Mouse (Mus musculus) CH12.LX (cell line): ENCODE measurements around the gene Sfxn5. TPM values are rescaled to one million over a fixed set of nuclear protein-coding genes. Genes with fewer than 3 reads are reported as not detected.

ENCODE experiments used
- DNase-seq: peaks from one replicate; pipeline ENCODE4 v3.0.0-alpha.2; 2013; ENCODE audit errors: extremely low read depth
- H3K27ac ChIP-seq: 2 replicates; pipeline ENCODE4 v1.5.1; 2012; ENCODE audit warnings: low read depth, mild to moderate bottlenecking, control low read depth, moderate library complexity; ENCODE audit not compliant: insufficient read depth
- H3K27me3 ChIP-seq: replicated peaks from 2 replicates; pipeline ENCODE3; 2012; ENCODE audit warnings: inconsistent platforms
- H3K36me3 ChIP-seq, 2 experiments: replicated peaks in 1 of 2; 2 replicates each; pipeline versions ENCODE3 to v1.6.1; 2012; ENCODE audit warnings: inconsistent platforms in 1 of 2, low read length in 1 of 2, mild to moderate bottlenecking in 1 of 2, mixed read lengths in 1 of 2, moderate library complexity in 1 of 2; ENCODE audit not compliant: control insufficient read depth in 1 of 2, insufficient read depth in 1 of 2
- H3K4me1 ChIP-seq, 2 experiments: 2 replicates each; pipeline ENCODE4 v1.6.1; 2012; ENCODE audit warnings: inconsistent platforms in 1 of 2, moderate library complexity in 1 of 2; ENCODE audit not compliant: insufficient read depth in 2 of 2, control insufficient read depth in 1 of 2
- H3K4me2 ChIP-seq: 2 replicates; pipeline ENCODE4 v1.6.1; 2012; ENCODE audit warnings: low read depth, mild to moderate bottlenecking, control low read depth; ENCODE audit not compliant: poor library complexity, insufficient read depth, severe bottlenecking
- H3K4me3 ChIP-seq, 3 experiments: fragments of 150-350 bp in 1 of 3; sonication (generic) in 1 of 3; replicated peaks in 1 of 3; 2 replicates each; pipeline versions ENCODE3 to v1.5.1; 2011 to 2012; ENCODE audit warnings: low read depth in 2 of 3, low read length in 2 of 3, mild to moderate bottlenecking in 2 of 3, moderate library complexity in 2 of 3, control low read depth in 1 of 3, improper control_type of control experiment in 1 of 3, inconsistent platforms in 1 of 3, mixed read lengths in 1 of 3; ENCODE audit not compliant: poor library complexity in 1 of 3
- H3K79me2 ChIP-seq: replicated peaks from 2 replicates; pipeline ENCODE4 v1.6.1; 2012; ENCODE audit warnings: mild to moderate bottlenecking, moderate library complexity; ENCODE audit not compliant: control insufficient read depth, poor library complexity, insufficient read depth, severe bottlenecking; ENCODE audit errors: extremely low read depth
- H3K9ac ChIP-seq: 2 replicates; pipeline ENCODE4 v1.6.1; 2012; ENCODE audit warnings: low read depth, mild to moderate bottlenecking, control low read depth, moderate library complexity; ENCODE audit not compliant: insufficient read depth
- H3K9me3 ChIP-seq: replicated peaks from 2 replicates; pipeline ENCODE3; 2012; ENCODE audit warnings: low read length, inconsistent platforms, mixed read lengths
- BHLHE40 ChIP-seq: IDR thresholded peaks from 2 replicates; pipeline ENCODE4 v1.6.1; 2011; ENCODE audit warnings: mild to moderate bottlenecking, low read depth, low read length, improper control_type of control experiment
- CHD1 ChIP-seq: IDR thresholded peaks from 2 replicates; pipeline ENCODE4 v1.6.1; 2012; ENCODE audit warnings: low read depth, low read length, improper control_type of control experiment, inconsistent platforms
- E2F4 ChIP-seq: IDR thresholded peaks from 2 replicates; pipeline ENCODE4 v1.6.1; 2011; ENCODE audit warnings: low read depth, low read length, improper control_type of control experiment; ENCODE audit not compliant: insufficient replicate concordance
- ETS1 ChIP-seq: conservative IDR thresholded peaks from 2 replicates; pipeline ENCODE4 v1.6.1; 2012; ENCODE audit warnings: low read depth, mild to moderate bottlenecking, inconsistent platforms, low read length, improper control_type of control experiment, moderate library complexity
- GABPA ChIP-seq: IDR thresholded peaks from 2 replicates; pipeline ENCODE4 v1.6.1; 2012; ENCODE audit warnings: low read depth, low read length, improper control_type of control experiment, inconsistent platforms; ENCODE audit not compliant: insufficient replicate concordance
- JUN ChIP-seq: IDR thresholded peaks from 2 replicates; pipeline ENCODE4 v1.6.1; 2011; ENCODE audit warnings: low read depth, mild to moderate bottlenecking, low read length, improper control_type of control experiment, moderate library complexity; ENCODE audit not compliant: insufficient read depth
- KAT2A ChIP-seq: IDR thresholded peaks from 2 replicates; pipeline ENCODE4 v1.6.1; 2012; ENCODE audit warnings: low read length, improper control_type of control experiment, inconsistent platforms; ENCODE audit not compliant: insufficient replicate concordance
- MAFK ChIP-seq: IDR thresholded peaks from 2 replicates; pipeline ENCODE4 v1.6.1; 2011; ENCODE audit warnings: low read length, improper control_type of control experiment; ENCODE audit not compliant: insufficient replicate concordance
- MEF2A ChIP-seq: IDR thresholded peaks from 2 replicates; pipeline ENCODE4 v1.6.1; 2014; ENCODE audit warnings: low read depth, mild to moderate bottlenecking, inconsistent platforms, low read length, improper control_type of control experiment, borderline replicate concordance
- MXI1 ChIP-seq: IDR thresholded peaks from 2 replicates; pipeline ENCODE4 v1.6.1; 2011; ENCODE audit warnings: mild to moderate bottlenecking, low read depth, low read length, improper control_type of control experiment
- MYC ChIP-seq: IDR thresholded peaks from 2 replicates; pipeline ENCODE4 v1.6.1; 2011; ENCODE audit warnings: low read depth, mild to moderate bottlenecking, improper control_type of control experiment, low read length
- PAX5 ChIP-seq: IDR thresholded peaks from 2 replicates; pipeline ENCODE4 v1.6.1; 2012; ENCODE audit warnings: low read length, inconsistent platforms, mixed read lengths
- POLR2A ChIP-seq: IDR thresholded peaks from 2 replicates; pipeline ENCODE4 v1.6.1; 2011; ENCODE audit warnings: low read depth, mild to moderate bottlenecking, improper control_type of control experiment, low read length
- RAD21 ChIP-seq: IDR thresholded peaks from 2 replicates; pipeline ENCODE4 v1.6.1; 2011; ENCODE audit warnings: low read depth, mild to moderate bottlenecking, low read length, improper control_type of control experiment, moderate library complexity
- SIN3A ChIP-seq: IDR thresholded peaks from 2 replicates; pipeline ENCODE4 v1.6.1; 2012; ENCODE audit warnings: low read length, improper control_type of control experiment, inconsistent platforms
- UBTF ChIP-seq: IDR thresholded peaks from 2 replicates; pipeline ENCODE4 v1.6.1; 2012; ENCODE audit warnings: low read depth, mild to moderate bottlenecking, inconsistent platforms, low read length, improper control_type of control experiment, moderate library complexity
- USF2 ChIP-seq: conservative IDR thresholded peaks from 2 replicates; pipeline ENCODE4 v1.6.1; 2011; ENCODE audit warnings: low read depth, low read length, improper control_type of control experiment
- ZC3H11A ChIP-seq: IDR thresholded peaks from 2 replicates; pipeline ENCODE4 v1.6.1; 2012; ENCODE audit warnings: low read depth, mild to moderate bottlenecking, inconsistent platforms, low read length, improper control_type of control experiment
- ZMIZ1 ChIP-seq: IDR thresholded peaks from 2 replicates; pipeline ENCODE4 v1.6.1; 2012; ENCODE audit warnings: low read depth, mild to moderate bottlenecking, inconsistent platforms, low read length, improper control_type of control experiment
- ZNF384 ChIP-seq: IDR thresholded peaks from 2 replicates; pipeline ENCODE4 v1.6.1; 2012; ENCODE audit warnings: low read depth, low read length, improper control_type of control experiment, inconsistent platforms
- dilution Hi-C: fragments of 300-500 bp; cut with MboI; formaldehyde crosslinking; loops from 2 replicates; pipeline ENCODE4 v1.14.3; 2020; ENCODE audit warnings: low sequenced_read_pairs; ENCODE audit not compliant: extremely low pct_unique_long_range_greater_than_20kb, extremely low pct_ligation_motif_present
- in situ Hi-C: fragments of 300-500 bp; cut with MboI; formaldehyde crosslinking; loops from 3 replicates; pipeline ENCODE4 v1.14.3; 2019; ENCODE audit warnings: low sequenced_read_pairs, low pct_ligation_motif_present, low pct_unique_long_range_greater_than_20kb, mixed read lengths
- polyA plus RNA-seq: library from polyadenylated mRNA; unstranded; fragments of >175 nt; gene quantifications from 2 replicates; pipeline ENCODE4 v1.2.1, GENCODE M21; 2012; ENCODE audit warnings: low read depth; ENCODE audit not compliant: insufficient read length
- total RNA-seq, 2 experiments: library from RNA; depleted of rRNA; stranded (reverse); fragments of 300-350 nt in 1 of 2; fragments of >200 nt in 1 of 2; gene quantifications; 2 replicates each; pipeline ENCODE4 v1.2.3; 2012 to 2014

Gene Sfxn5
- total and polyA plus RNA-seq, 3 experiments = 0.55 to 0.93 (median 0.66) TPM

DNA sequence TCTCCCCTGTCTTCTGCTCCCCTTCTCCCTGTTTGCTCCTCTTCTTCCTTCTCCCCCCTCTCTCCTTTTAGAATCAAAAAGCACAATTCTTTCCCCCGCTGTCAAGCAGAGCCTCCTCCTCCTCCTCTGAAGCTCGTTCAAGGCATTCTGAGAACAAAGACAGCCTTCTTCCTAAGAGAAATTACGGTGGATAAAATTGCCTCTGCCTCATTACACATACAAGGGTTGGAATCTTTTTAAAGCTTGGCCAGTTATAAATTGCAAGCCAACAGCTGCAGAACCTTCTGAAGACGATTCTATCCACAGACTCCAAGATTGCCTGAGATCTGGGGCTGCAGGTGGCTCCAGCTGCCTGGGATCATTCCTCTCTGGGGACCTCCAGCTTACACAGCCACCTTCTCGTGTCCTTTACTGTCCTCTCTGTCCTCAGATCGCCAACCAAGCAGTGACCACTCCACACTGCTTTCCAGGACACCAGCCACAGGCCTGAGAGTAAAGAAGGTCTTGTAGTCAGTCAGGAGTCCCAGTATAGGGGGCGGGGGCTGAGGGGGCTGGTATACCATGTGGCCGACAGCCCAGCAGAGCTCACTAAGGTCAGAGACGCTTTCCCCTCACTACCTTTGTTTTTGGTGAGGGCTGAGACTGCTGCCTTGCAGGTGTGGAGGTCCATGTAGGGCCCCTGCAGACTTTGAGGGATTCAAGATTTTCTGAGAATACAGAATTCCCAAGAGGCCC lies 19.0 kb downstream of the Sfxn5 start:
- dilution Hi-C loops (no loop called here), in situ Hi-C loops (no loop called here)
- H3K4me3 ChIP-seq = no peak overlapping the region

GRCm38 (mm10) chr6:85307894-85308293 lies 25.3 kb downstream of the Sfxn5 start:
- no peak for TF ChIP-seq GABPA
- TF ChIP-seq SIN3A = no peak
- TF ChIP-seq CHD1 = no peak
- no peak for TF ChIP-seq MAFK
- no peak for TF ChIP-seq E2F4
- TF ChIP-seq ZC3H11A = no peak
- TF ChIP-seq ZNF384 = no peak
- no peak for TF ChIP-seq POLR2A
- no peak for TF ChIP-seq ETS1
- TF ChIP-seq MXI1 = no peak
- no peak for TF ChIP-seq KAT2A
- TF ChIP-seq JUN = no peak
- peaks cover 2 to 19% of the 10 kb centered on the region in 2 experiments; a peak in 2 of 4 replicates for H3K4me1 ChIP-seq
- H3K4me2 ChIP-seq = no peak overlapping the region
- no peaks in the 10 kb centered on the region for H3K79me2 ChIP-seq
- dilution Hi-C loops (no loop called here), in situ Hi-C loops (no loop called here)
- H3K36me3 ChIP-seq = no peaks in the 10 kb centered on the region
- DNase-seq = no peak
- no peak overlapping the region for H3K9ac ChIP-seq
- H3K9me3 ChIP-seq = no peaks in the 10 kb centered on the region
- H3K27ac ChIP-seq = no peak overlapping the region
- H3K27me3 ChIP-seq = no peaks in the 10 kb centered on the region
- no peak overlapping the region for H3K4me3 ChIP-seq

More for the DNA sequence above, 19.0 kb downstream of the Sfxn5 start:
- Histone ChIP-seq H3K9ac (no peak overlapping the region), H3K79me2 (no peaks in the 10 kb centered on the region), H3K27me3 (no peaks in the 10 kb centered on the region), H3K4me2 (no peak overlapping the region)
- DNase-seq = no peak
- TF ChIP-seq CHD1 (no peak), BHLHE40 (no peak), UBTF (no peak), USF2 (no peak), RAD21 (no peak), PAX5 (no peak), MYC (no peak), ZNF384 (no peak), MEF2A (no peak), ZMIZ1 (no peak), ETS1 (no peak)
- TF ChIP-seq, all 38 proteins: peak for 0
- H3K4me1 ChIP-seq = no peaks in the 10 kb centered on the region
- H3K27ac ChIP-seq = no peak overlapping the region
- no peaks in the 10 kb centered on the region for H3K9me3 ChIP-seq
- H3K36me3 ChIP-seq = no peaks in the 10 kb centered on the region
